Mouse (Mus musculus): Measurements from ENCODE around the gene Phpt1. TPM values are rescaled to one million over a fixed set of nuclear protein-coding genes. Genes with fewer than 3 reads are reported as not detected.

Gene Phpt1
- 32.3 and 33.8 TPM in 2 replicates for polyA plus RNA-seq (2012; rRNA removed)

GRCm38 (mm10) chr2:25574579-25575431 is at the start of gene Phpt1, which contains the start of gene Mamdc4:
Gene Phpt1, minus strand, starts transcription at chr2:25575224.
Gene Mamdc4, minus strand, starts transcription at chr2:25574845.

DNA sequence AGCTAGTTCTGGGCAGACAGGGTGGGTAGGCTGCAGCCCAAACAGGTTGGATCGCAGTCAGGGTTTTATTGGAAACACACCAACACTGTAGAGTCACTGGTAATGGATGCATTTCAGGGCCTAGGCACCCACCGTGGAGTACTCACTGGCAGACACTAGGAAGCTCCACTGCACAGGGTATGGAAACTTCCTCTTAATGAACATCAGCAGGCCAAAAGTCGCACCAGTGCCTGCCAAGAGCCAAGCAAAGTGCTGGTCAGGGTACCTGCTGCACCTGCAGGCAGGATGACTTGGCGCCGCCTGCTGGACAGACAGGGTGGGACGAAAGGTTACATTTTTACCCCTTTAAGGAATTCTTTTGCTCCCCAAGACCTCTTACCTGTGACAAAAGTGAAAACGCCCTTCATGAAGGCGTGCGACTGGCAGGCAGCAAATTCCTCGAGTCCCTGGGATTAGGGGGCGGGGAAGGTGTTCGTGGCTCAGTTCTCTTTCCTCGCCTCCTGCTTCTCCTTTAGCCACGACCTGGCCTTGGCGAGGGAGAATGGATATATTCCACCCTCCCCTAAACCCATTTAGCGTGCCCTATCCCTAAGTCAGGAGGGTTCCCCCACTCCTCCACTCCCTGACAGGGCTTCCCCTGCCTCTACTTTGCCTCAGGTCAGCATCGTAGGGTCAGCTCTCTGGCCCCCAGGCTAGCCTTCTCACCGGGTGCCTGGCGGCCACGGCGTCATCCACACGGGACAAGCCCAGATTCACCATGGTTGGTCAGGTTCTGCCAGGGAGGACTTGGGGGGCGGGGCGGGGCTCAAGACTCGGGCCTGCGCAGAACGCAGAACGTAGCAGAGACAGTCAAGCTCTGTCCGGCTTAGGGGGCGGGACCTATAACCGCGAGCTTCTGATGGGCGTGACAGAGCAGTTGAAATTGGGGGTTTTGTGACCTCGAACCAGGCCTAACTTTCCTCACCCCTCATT is 46.5 kb upstream of the Phpt1 start, which contains the start of gene Tmem141:
Gene Tmem141, minus strand, starts transcription at position 777 of the 972 bp plus-strand sequence.

DNA sequence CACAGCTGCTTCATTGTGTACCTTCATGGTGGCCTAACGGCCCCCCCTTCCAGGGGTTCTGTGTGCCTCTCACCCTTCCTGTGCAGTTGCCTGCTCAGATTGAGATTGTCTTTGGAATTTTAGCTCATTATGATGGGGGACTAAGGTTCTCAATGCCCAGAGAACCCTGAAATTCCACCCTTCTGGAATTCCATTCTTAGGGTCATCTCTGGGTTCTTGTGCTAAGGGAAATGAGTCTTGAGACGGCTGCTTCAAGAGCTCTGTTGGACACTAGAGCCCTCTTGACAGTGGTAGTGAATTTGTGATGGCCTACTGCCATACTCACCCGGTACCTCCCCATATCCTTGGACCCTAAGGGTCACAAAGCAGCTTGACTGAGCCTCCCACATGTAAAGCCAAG is 42.6 kb upstream of the Phpt1 start, which contains the start of gene Ccdc183:
Gene Ccdc183, minus strand, starts transcription at position 101 of the 400 bp plus-strand sequence.

DNA sequence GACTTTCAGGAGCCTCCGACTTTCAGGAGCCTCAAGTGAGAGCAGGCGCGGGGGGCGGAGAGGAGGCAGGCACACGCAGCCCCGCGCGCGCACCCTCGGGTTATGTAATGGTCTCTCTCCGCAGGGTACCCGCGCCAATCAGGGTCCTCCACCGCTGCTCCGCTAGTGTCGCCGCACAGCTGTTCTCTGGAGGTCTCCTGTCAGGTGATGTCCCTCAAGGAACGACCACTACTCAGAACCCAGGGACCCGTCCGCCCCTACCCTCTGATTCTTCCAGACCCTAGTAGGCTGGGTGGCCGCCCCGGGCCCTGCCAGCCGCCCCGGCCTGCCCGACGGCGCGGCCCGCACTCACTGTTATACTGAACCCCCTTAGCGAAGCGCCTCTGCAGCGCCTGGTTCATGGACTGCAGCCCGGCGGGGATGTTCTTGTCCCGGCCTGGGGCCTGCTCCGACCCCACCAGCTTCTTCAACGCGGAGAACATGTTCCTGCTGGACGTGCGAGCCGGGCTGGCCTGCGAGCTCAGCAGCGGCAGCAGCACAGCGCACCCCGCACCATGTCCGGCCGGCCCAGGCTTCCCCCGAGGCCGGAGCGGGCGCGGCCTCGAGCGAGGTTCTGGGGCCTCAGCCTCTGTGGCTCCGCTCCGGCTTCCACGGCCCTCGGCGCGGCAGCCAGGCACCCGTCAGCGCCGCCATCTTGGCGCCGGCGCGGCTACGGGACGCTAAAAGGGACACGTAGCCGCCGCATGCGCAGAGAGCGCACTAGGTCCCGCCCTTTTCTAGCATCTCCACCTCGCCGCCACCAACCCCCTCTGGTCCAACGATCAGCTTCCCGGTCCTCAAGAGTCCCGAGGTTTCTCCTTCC is 33.0 kb upstream of the Phpt1 start, which contains the start of gene Rabl6:
Gene Rabl6, minus strand, starts transcription at position 761 of the 862 bp plus-strand sequence.

GRCm38 (mm10) chr2:25581294-25581864 is 6.4 kb upstream of the Phpt1 start, which contains the start of gene Ajm1:
Gene Ajm1, minus strand, starts transcription at chr2:25581757.

GRCm38 (mm10) chr2:25557221-25557963 is 17.6 kb downstream of the Phpt1 start, which contains the start of gene Edf1:
Gene Edf1, plus strand, starts transcription at chr2:25557847.

GRCm38 (mm10) chr2:25546811-25547491 is 28.1 kb downstream of the Phpt1 start, which contains the start of gene Traf2:
Gene Traf2, minus strand, starts transcription at chr2:25546940.

Other genes starting within 250 kb of the Phpt1 start
- 5.0 and 8.0 TPM in 2 replicates for gene Man1b1, start 242.9 kb downstream of the Phpt1 start, polyA plus RNA-seq (2012; rRNA removed)
- gene Dpp7, start 218.9 kb downstream of the Phpt1 start, polyA plus RNA-seq (2012; rRNA removed), result 9.5 and 11.0 TPM in 2 replicates
- gene Uap1l1, start 209.5 kb downstream of the Phpt1 start, polyA plus RNA-seq (2012; rRNA removed), result 3.3 and 4.3 TPM in 2 replicates
- 18.3 and 19.0 TPM in 2 replicates for gene Sapcd2, start 202.9 kb downstream of the Phpt1 start, polyA plus RNA-seq (2012; rRNA removed)
- 0.18 and 0.22 TPM in 2 replicates for gene Entpd2, start 179.3 kb downstream of the Phpt1 start, polyA plus RNA-seq (2012; rRNA removed)
- gene Npdc1, start 175.9 kb downstream of the Phpt1 start, polyA plus RNA-seq (2012; rRNA removed), result 3.2 and 3.7 TPM in 2 replicates
- gene Fut7, start 152.0 kb downstream of the Phpt1 start, polyA plus RNA-seq (2012; rRNA removed), result 0.37 and 0.68 TPM in 2 replicates
- 1.9 and 2.4 TPM in 2 replicates for gene Abca2, start 146.5 kb downstream of the Phpt1 start, polyA plus RNA-seq (2012; rRNA removed)
- 0.14 and 0.23 TPM in 2 replicates for gene Clic3, start 118.4 kb downstream of the Phpt1 start, polyA plus RNA-seq (2012; rRNA removed)
- 7.5 and 7.9 TPM in 2 replicates for gene Paxx, start 114.1 kb downstream of the Phpt1 start, polyA plus RNA-seq (2012; rRNA removed)
- gene Ptgds, start 105.2 kb downstream of the Phpt1 start, polyA plus RNA-seq (2012; rRNA removed), result 0.21 TPM in 2 replicates
- gene Lcn12, start 81.3 kb downstream of the Phpt1 start, polyA plus RNA-seq (2012; rRNA removed), result not detected in 2 replicates
- 4.5 and 8.5 TPM in 2 replicates for gene Fbxw5, start 74.5 kb downstream of the Phpt1 start, polyA plus RNA-seq (2012; rRNA removed)
- gene C8g, start 73.5 kb downstream of the Phpt1 start, polyA plus RNA-seq (2012; rRNA removed), result 19.1 and 24.6 TPM in 2 replicates
- 5.3 and 6.8 TPM in 2 replicates for gene Traf2, start 28.3 kb downstream of the Phpt1 start, polyA plus RNA-seq (2012; rRNA removed)
- 107 and 113 TPM in 2 replicates for gene Edf1, start 17.4 kb downstream of the Phpt1 start, polyA plus RNA-seq (2012; rRNA removed)
- gene Mamdc4, start 379 bp downstream of the Phpt1 start, polyA plus RNA-seq (2012; rRNA removed), result 6.2 and 6.3 TPM in 2 replicates
- gene Ajm1, start 6.5 kb upstream of the Phpt1 start, polyA plus RNA-seq (2012; rRNA removed), result 0.02 and 0.06 TPM in 2 replicates
- 20.4 and 22.4 TPM in 2 replicates for gene Rabl6, start 33.3 kb upstream of the Phpt1 start, polyA plus RNA-seq (2012; rRNA removed)
- gene Ccdc183, start 42.5 kb upstream of the Phpt1 start, polyA plus RNA-seq (2012; rRNA removed), result not detected in 2 replicates
- 9.5 and 10.0 TPM in 2 replicates for gene Tmem141, start 46.8 kb upstream of the Phpt1 start, polyA plus RNA-seq (2012; rRNA removed)
- gene Fcna, start 52.8 kb upstream of the Phpt1 start, polyA plus RNA-seq (2012; rRNA removed), result 21.6 and 24.9 TPM in 2 replicates
- gene Lcn8, start 77.9 kb upstream of the Phpt1 start, polyA plus RNA-seq (2012; rRNA removed), result not detected in 2 replicates
- not detected in 2 replicates for gene Lcn5, start 82.7 kb upstream of the Phpt1 start, polyA plus RNA-seq (2012; rRNA removed)
- not detected in 2 replicates for gene Lcn6, start 101.6 kb upstream of the Phpt1 start, polyA plus RNA-seq (2012; rRNA removed)
- gene Lcn10, start 107.5 kb upstream of the Phpt1 start, polyA plus RNA-seq (2012; rRNA removed), result not detected in 2 replicates
- gene Obp2a, start 124.8 kb upstream of the Phpt1 start, polyA plus RNA-seq (2012; rRNA removed), result not detected in 2 replicates
- 4.2 TPM in 2 replicates for gene Bmyc, start 131.5 kb upstream of the Phpt1 start, polyA plus RNA-seq (2012; rRNA removed)
- gene Obp2b, start 161.8 kb upstream of the Phpt1 start, polyA plus RNA-seq (2012; rRNA removed), result not detected in 2 replicates
- not detected in 2 replicates for gene Lcn3, start 190.3 kb upstream of the Phpt1 start, polyA plus RNA-seq (2012; rRNA removed)
- not detected in 2 replicates for gene Lcn11, start 201.8 kb upstream of the Phpt1 start, polyA plus RNA-seq (2012; rRNA removed)
- gene Gm13539, start 207.0 kb upstream of the Phpt1 start, polyA plus RNA-seq (2012; rRNA removed), result not detected in 2 replicates
- not detected in 2 replicates for gene Glt6d1, start 240.6 kb upstream of the Phpt1 start, polyA plus RNA-seq (2012; rRNA removed)
- not detected in 2 replicates for gene Lcn9, start 247.9 kb upstream of the Phpt1 start, polyA plus RNA-seq (2012; rRNA removed)